Mouse (Mus musculus): ENCODE measurements at regions not wholly inside any gene's neighbourhood (a gene's known extent, or its start where the extent isn't known, plus 50 kb on each side); places are given as distances from the start of the nearest gene placed in this dataset.

DNA sequence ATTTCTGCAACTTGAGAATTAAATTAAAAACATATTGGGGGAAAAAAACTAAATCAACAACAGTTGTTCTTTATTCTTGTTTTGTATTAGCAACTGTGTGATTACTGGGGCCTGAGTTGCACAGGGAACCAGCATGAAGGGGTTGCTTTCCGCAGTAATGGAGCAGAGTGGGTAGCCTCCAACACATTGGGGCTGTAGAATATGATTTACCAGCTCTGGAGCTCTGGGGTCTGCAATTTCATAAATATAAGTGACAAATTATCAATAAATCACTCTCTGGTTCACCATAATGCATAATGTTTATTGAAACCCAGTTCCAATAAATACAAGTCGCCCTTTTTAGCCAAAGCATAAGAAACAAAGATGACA, 209.4 kb upstream of the Hand2 start:
- peak overlapping the region; percentile 15; the same call in 1 of the 2 replicates for H3K27ac ChIP-seq (ENCODE audit: low read depth)
- no peak overlapping the region for H3K4me2 ChIP-seq (ENCODE audit: low read depth, low read length)
- DNase-seq (ENCODE audit: low spot score) (no peak), ATAC-seq (ENCODE audit: insufficient read depth, low read depth) (no peak)
- H3K36me3 ChIP-seq (replicated peaks; ENCODE audit: control insufficient read depth, insufficient read depth, low read length): 0 out of 2 replicates have a peak, but pooled peaks cover 4% of the 10 kb centered on the region
- no peaks in the 10 kb centered on the region for H3K27me3 ChIP-seq (ENCODE audit: control insufficient read depth, insufficient read depth, low read length)
- H3K4me3 ChIP-seq (ENCODE audit: low read depth, low read length): no peak overlapping the region
- peaks cover 7% of the 10 kb centered on the region for H3K9me3 ChIP-seq (replicated peaks; ENCODE audit: control insufficient read depth, low read length)
- no peak overlapping the region for H3K9ac ChIP-seq (replicated peaks; ENCODE audit: low read depth, low read length)
- WGBS: 74% methylated on average over 2 of the region's 2 CpGs
- no peak for TF ChIP-seq EP300 (IDR thresholded peaks at IDR 0.05; ENCODE audit: low read depth)
- TF ChIP-seq CTCF (IDR thresholded peaks at IDR 0.05; ENCODE audit: low read depth): no peak
- no peaks in the 10 kb centered on the region for H3K4me1 ChIP-seq (ENCODE audit: control insufficient read depth, insufficient read depth)

GRCm38 (mm10) chr8:57113915-57114314, 206.9 kb upstream of the Hand2 start:
- Histone ChIP-seq H3K4me3 (ENCODE audit: low read depth, low read length) (no peak overlapping the region), H3K27me3 (ENCODE audit: control insufficient read depth, insufficient read depth, low read length) (no peaks in the 10 kb centered on the region), H3K4me2 (ENCODE audit: low read depth, low read length) (no peak overlapping the region), H3K9ac (replicated peaks; ENCODE audit: low read depth, low read length) (no peak overlapping the region), H3K27ac (ENCODE audit: low read depth) (no peak overlapping the region), H3K4me1 (ENCODE audit: control insufficient read depth, insufficient read depth) (no peaks in the 10 kb centered on the region), H3K36me3 (replicated peaks; ENCODE audit: control insufficient read depth, insufficient read depth, low read length) (0 out of 2 replicates have a peak, but pooled peaks cover 4% of the 10 kb centered on the region), H3K9me3 (replicated peaks; ENCODE audit: control insufficient read depth, low read length) (peaks cover 10% of the 10 kb centered on the region)
- DNase-seq (ENCODE audit: low spot score) (no peak), ATAC-seq (ENCODE audit: insufficient read depth, low read depth) (no peak)
- 78% methylated on average over 2 of the region's 2 CpGs for WGBS
- no peak for TF ChIP-seq EP300 (IDR thresholded peaks at IDR 0.05; ENCODE audit: low read depth)
- no peak for TF ChIP-seq CTCF (IDR thresholded peaks at IDR 0.05; ENCODE audit: low read depth)

- Histone ChIP-seq H3K9me3 (replicated peaks; ENCODE audit: control insufficient read depth, low read length) (peaks cover 10% of the 10 kb centered on the region), H3K27ac (ENCODE audit: low read depth) (no peak overlapping the region; the same call in 1 of the 2 replicates), H3K27me3 (ENCODE audit: control insufficient read depth, insufficient read depth, low read length) (no peaks in the 10 kb centered on the region), H3K4me1 (ENCODE audit: control insufficient read depth, insufficient read depth) (no peaks in the 10 kb centered on the region), H3K4me3 (ENCODE audit: low read depth, low read length) (no peak overlapping the region), H3K4me2 (ENCODE audit: low read depth, low read length) (no peak overlapping the region), H3K9ac (replicated peaks; ENCODE audit: low read depth, low read length) (no peak overlapping the region), H3K36me3 (replicated peaks; ENCODE audit: control insufficient read depth, insufficient read depth, low read length) (0 out of 2 replicates have a peak, but pooled peaks cover 4% of the 10 kb centered on the region)
- TF ChIP-seq EP300 (IDR thresholded peaks at IDR 0.05; ENCODE audit: low read depth) (no peak), CTCF (IDR thresholded peaks at IDR 0.05; ENCODE audit: low read depth) (no peak)
- ATAC-seq (ENCODE audit: insufficient read depth, low read depth) (no peak), DNase-seq (ENCODE audit: low spot score) (no peak)
- WGBS: 85% methylated on average over 2 of the region's 2 CpGs
Observed at GRCm38 (mm10) chr8:57115303-57115702, 205.5 kb upstream of the Hand2 start.

DNA sequence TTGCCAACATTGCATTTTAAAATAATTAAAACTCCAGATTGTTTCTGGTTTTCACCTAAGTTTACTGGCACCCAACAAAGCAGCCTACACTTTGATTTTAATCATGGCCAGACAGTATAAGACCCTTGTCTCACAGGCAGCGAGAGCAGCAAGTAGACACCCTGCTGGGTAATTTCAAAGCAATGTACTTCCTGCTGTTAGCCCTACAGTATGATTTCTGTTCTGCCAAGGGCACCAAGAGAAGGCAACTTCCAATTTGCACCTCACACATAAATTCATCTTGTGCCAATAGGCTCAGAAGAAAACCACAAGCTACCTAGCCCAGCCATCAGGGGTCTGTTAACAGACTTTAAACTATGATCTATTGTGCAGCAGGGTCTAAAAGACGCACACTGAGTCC, 186.7 kb upstream of the Hand2 start:
- Histone ChIP-seq H3K4me1 (ENCODE audit: control insufficient read depth, insufficient read depth) (0 out of 2 replicates have a peak, but pooled peaks cover 3% of the 10 kb centered on the region), H3K4me2 (ENCODE audit: low read depth, low read length) (no peak overlapping the region), H3K36me3 (replicated peaks; ENCODE audit: control insufficient read depth, insufficient read depth, low read length) (no peaks in the 10 kb centered on the region), H3K27ac (ENCODE audit: low read depth) (peak overlapping the region; percentile 67), H3K9ac (replicated peaks; ENCODE audit: low read depth, low read length) (no peak overlapping the region), H3K27me3 (ENCODE audit: control insufficient read depth, insufficient read depth, low read length) (no peaks in the 10 kb centered on the region), H3K9me3 (replicated peaks; ENCODE audit: control insufficient read depth, low read length) (no peaks in the 10 kb centered on the region), H3K4me3 (ENCODE audit: low read depth, low read length) (no peak overlapping the region)
- TF ChIP-seq EP300 (IDR thresholded peaks at IDR 0.05; ENCODE audit: low read depth) (no peak), CTCF (IDR thresholded peaks at IDR 0.05; ENCODE audit: low read depth) (no peak)
- no peak for DNase-seq (ENCODE audit: low spot score)
- ATAC-seq (ENCODE audit: insufficient read depth, low read depth): no peak
- WGBS: 60% methylated on average over 2 of the region's 2 CpGs

DNA sequence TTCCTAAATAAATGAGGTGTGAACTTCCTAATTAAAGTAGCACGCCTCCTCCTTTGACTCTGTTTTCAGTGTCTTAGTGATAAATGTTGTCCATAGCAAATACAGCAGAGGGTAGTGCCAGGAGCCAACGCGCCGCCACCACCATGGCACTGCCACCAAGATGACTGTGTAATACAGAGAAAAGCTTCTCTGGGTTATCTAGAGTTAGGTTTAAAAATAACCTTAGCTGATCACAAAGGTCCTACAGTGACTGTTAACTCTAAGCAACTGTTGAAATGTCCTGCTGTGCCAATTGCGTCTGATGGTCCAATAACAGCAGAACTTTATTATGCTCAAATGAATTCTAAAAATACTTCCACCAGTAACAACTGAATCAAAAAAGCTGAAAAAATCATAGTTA, 186.1 kb upstream of the Hand2 start:
- no peak overlapping the region for H3K9ac ChIP-seq (replicated peaks; ENCODE audit: low read depth, low read length)
- H3K9me3 ChIP-seq (replicated peaks; ENCODE audit: control insufficient read depth, low read length): no peaks in the 10 kb centered on the region
- TF ChIP-seq CTCF (IDR thresholded peaks at IDR 0.05; ENCODE audit: low read depth) (no peak), EP300 (IDR thresholded peaks at IDR 0.05; ENCODE audit: low read depth) (peak; percentile 55; the same call in 1 of the 2 replicates)
- ATAC-seq (ENCODE audit: insufficient read depth, low read depth): peak; percentile 95
- no peaks in the 10 kb centered on the region for H3K27me3 ChIP-seq (ENCODE audit: control insufficient read depth, insufficient read depth, low read length)
- no peaks in the 10 kb centered on the region for H3K36me3 ChIP-seq (replicated peaks; ENCODE audit: control insufficient read depth, insufficient read depth, low read length)
- peak; percentile 90 for DNase-seq (ENCODE audit: low spot score)
- peak overlapping the region; percentile 67 for H3K27ac ChIP-seq (ENCODE audit: low read depth)
- H3K4me3 ChIP-seq (ENCODE audit: low read depth, low read length): no peak overlapping the region
- WGBS: 37% methylated on average over 5 of the region's 5 CpGs
- no peak overlapping the region for H3K4me2 ChIP-seq (ENCODE audit: low read depth, low read length)
- H3K4me1 ChIP-seq (ENCODE audit: control insufficient read depth, insufficient read depth): 0 out of 2 replicates have a peak, but pooled peaks cover 3% of the 10 kb centered on the region

DNA sequence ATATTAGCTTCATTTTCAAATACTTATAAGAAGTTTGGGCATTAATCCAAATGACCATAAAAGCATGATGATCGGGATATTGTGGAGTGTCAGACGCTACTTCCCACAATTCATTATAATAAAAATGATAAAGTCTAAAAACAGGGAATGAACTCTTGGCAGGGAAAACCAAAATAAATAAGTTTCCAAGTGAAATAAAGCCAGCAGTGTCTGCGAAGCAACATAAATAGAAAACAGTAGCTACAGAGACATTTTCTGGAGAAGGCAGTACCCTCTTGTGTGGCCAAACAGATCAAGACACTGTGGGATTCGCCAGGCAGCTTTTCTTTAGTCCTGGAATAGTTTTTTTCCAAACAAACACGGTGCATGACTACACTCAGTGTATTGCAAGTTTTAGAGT, 172.7 kb upstream of the Hand2 start:
- no peaks in the 10 kb centered on the region for H3K4me1 ChIP-seq (ENCODE audit: control insufficient read depth, insufficient read depth)
- DNase-seq (ENCODE audit: low spot score) (no peak), ATAC-seq (ENCODE audit: insufficient read depth, low read depth) (no peak)
- H3K4me3 ChIP-seq (ENCODE audit: low read depth, low read length): no peak overlapping the region
- H3K4me2 ChIP-seq (ENCODE audit: low read depth, low read length): no peak overlapping the region
- no peak overlapping the region for H3K9ac ChIP-seq (replicated peaks; ENCODE audit: low read depth, low read length)
- H3K27me3 ChIP-seq (ENCODE audit: control insufficient read depth, insufficient read depth, low read length): no peaks in the 10 kb centered on the region
- H3K27ac ChIP-seq (ENCODE audit: low read depth): no peak overlapping the region
- TF ChIP-seq CTCF (IDR thresholded peaks at IDR 0.05; ENCODE audit: low read depth): no peak
- H3K9me3 ChIP-seq (replicated peaks; ENCODE audit: control insufficient read depth, low read length): no peaks in the 10 kb centered on the region
- no peaks in the 10 kb centered on the region for H3K36me3 ChIP-seq (replicated peaks; ENCODE audit: control insufficient read depth, insufficient read depth, low read length)
- WGBS: 68% methylated on average over 5 of the region's 5 CpGs

All from heart, postnatal 0 days (tissue).